Mouse (Mus musculus): ENCODE results near the gene Itpk1.

Itpk1 gene

DNA sequence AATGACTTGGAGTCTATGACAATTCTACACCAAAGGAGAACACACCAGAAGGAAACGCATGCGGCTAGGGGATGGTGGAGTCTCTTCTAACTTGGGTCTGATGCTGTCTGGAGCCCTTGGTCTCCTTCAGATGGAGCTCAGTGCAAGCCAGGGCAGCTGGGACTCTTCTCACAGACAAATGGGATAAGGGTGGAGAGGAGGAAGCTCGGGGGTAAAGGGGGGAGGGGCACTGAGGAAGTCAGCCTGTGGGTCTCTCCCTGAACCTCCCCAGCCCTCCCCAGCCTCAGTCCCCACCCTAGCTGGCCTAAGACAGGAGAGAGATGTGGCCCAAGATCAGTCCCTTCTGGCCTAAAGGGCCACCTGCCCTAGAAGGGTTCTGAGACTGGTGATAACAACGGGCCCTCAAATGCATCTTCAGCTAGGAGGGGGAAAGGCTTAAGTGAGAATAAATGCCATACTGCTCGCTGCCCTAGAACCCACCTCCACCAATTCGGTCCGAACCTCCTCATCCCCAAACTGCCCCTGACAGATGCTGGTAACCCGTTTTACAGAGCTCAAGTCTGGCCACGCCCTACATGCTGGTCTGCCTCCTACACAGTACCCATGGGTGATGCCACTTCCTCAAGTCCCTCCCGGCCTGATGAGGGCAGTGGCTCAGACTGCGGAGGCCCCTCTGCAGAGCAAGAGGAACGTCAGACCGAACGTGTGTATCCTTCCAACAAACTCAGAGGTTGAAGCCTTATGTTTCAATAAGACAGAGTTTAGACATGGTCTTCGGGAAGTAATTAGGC lies 14.8 kb downstream of the Itpk1 start:
- DNase-seq, result no peak

GRCm38 (mm10) chr12:102686321-102686720 lies 18.4 kb downstream of the Itpk1 start:
- no peak for DNase-seq

DNA sequence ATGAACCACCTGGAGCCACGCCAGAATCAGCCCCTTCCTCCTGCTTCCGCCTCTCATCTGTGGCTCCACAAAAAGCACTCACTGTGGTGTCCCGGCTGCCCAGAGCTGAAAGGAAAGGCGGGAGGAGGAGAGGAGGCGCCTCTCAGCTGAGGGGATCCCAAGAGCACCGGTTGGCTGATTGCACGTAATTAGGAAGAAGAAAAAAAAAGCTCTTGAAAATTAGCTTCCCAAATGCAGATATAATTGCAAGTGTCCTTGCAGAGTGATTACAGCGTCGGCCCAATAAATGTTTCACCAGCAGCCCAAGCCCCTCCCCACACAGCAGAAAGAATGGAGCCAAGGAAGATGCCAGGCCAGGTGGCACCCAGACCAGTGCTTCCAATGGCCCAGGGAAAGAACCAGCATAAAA lies 19.2 kb downstream of the Itpk1 start:
- no peak for DNase-seq

DNA sequence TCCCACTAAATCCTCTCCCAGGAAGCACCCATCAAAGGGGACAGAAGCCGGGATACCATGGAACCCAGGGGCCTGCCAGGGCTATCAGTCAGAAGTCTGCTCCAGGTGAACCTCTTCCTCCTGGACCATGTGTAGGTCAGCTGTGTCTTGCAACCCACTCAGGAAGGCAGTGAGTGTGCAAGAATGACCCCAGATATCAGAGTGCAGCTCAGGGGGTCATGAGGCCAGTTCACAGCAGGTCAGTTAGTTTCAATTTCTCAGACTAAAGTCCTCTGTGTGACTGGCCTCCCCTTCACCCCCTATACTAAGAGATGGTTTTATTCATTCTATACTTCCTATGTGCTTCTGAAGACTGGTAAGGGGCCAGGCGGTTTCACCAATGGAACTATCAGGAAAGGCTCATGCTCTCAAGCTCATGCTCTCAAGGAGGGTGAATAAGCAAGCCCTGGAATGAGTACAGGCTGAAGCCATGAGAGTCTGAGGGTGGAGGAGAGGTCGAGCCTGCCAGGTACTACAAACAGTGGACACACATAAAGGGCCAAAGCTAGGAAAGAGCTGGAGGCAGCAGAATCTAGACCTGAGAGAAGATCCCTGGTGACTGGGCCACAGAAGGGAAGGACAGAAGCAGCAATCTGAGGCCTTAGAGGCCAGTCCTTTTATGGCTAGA lies 19.9 kb downstream of the Itpk1 start:
- no peak for DNase-seq

GRCm38 (mm10) chr12:102683979-102684378 lies 20.8 kb downstream of the Itpk1 start:
- DNase-seq, result no peak

DNA sequence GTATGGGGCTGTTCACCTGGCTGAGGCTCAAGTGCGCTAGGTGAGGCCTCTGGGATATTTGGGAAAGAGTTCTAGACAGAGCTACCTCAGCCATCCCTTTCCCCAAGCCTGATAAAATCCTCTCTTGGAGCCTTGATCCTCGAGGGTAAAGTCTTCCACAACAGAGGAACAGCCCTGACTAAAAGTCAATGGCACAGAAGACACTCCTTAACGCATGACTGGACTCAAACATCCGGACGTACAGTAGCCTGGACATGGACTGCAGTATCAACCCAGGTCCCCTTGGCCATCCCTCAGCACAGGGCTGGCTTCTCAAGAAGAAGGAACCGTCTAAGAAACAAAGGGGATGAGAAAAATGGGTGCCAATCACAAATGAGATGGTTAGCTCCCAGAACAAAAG lies 21.3 kb downstream of the Itpk1 start:
- no peak for DNase-seq

GRCm38 (mm10) chr12:102682722-102683299 lies 21.9 kb downstream of the Itpk1 start:
- no peak for DNase-seq

DNA sequence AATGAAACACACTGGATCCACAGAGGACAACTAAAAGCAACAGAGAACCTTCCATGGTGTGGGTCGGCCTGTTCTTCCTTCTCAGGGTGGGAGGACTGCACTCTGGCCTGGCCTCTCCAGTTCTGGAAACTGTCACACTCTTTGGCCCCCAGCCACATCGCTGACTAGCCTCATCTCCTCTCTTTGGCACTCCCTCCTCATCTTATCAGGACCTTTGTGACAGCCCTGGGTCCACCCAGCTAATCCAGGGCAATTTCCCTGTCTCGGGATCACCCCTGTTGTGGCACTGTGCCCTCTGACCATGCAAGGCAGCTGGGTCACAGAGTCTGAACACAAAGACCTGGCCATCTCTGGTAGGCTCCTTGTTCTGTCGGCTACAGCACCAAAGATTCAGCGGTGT lies 22.6 kb downstream of the Itpk1 start:
- no peak for DNase-seq

GRCm38 (mm10) chr12:102681590-102681989 lies 23.1 kb downstream of the Itpk1 start:
- DNase-seq, result no peak

GRCm38 (mm10) chr12:102678820-102679219 lies 25.9 kb downstream of the Itpk1 start:
- no peak for DNase-seq

DNA sequence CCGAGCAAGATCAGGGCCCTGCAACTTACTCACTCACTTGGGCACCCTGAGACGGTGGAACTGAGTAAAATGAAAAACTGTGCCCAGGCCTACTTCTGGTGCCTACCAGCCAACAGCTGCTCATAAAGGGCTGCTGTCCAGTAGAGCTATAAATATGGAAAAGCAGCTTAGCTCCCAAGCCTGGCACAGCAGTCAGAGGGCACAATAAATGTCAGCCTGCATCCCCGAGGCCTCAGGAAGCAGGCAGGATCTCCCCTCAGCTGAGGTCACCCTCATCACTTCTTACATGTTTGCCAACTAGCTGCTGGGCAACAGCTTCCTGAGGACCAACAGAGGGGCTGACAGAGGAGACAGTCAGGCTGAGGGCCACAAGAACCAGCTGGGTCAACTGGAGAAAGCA lies 27.6 kb downstream of the Itpk1 start:
- DNase-seq, result no peak

DNA sequence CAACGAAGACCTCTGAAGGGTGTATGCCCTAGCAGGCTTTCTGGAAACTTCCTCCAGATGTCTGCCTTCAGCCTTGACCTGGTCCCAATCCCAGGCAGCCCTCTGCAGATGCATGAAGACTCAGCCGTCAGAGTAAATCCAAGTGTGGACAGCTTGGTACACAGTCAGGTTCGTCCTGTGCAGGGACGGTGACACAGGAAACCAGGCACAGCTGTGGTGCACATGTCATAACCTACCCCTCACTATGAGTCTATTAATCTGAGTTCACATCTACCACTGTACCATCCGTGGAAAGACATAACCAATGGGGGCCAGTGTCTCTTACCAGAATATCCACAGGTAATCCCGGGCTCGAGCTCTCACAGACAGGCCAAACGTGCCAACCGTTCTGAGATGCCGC lies 30.2 kb downstream of the Itpk1 start:
- no peak for DNase-seq

DNA sequence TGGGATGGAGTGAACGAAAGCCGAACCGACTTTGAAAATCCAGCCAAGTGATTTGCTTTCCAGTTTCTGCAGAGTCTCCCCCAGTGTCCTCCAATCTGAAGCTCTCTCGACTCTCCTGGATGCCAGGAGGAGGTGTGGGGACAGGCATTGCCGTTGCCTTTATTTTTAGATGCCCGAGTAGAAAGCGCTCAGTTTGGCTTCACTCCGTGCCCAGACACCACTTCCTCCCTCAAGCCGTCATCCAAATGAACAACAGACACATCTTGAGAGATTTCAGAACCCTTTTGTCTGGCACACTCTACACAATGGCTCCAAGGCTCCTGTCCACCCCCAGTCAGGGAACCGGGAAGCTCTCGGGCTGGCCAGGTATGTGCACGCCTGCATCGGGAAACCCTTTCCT lies 30.6 kb downstream of the Itpk1 start:
- DNase-seq, result no peak

GRCm38 (mm10) chr12:102672857-102673839 lies 31.6 kb downstream of the Itpk1 start:
- no peak for DNase-seq

DNA sequence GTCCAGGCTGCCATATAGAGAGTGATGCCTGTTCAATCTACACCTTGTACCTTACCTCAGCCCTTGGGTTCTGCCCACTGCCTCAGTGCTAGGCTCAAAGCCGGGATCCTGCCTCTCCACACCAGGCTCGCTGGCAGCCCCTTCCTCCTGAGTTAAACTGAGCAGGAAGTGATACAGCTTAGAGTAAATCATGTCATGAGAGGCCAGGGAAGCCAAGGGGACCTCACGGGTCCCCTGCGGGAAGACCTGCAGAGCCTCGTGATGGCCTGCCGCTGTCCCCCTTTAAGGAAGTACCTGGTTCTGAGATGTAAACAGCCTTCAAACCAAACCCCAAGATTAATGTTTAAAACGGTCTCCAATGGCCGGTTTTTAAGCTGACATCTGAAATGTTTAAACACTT lies 32.6 kb downstream of the Itpk1 start:
- DNase-seq, result no peak

DNA sequence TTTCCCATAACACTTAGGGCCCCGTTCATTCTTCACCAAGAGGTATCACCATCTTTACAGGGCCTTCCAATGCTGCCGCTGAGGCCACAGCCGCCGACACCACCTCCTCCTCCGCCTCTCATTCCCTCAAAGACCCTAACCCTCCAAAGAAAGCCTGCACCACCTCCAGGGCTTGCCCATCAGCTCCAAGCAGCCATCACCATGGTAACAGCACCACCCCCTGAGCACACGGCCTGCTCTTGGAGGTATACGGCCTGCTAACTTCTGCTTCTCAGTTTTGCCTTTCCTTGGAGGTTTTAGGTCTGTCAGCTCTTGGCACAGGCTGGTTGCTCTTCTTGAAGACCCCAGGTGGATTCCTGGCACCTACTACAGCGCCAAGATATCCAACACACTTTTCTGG lies 33.9 kb downstream of the Itpk1 start:
- no peak for DNase-seq

DNA sequence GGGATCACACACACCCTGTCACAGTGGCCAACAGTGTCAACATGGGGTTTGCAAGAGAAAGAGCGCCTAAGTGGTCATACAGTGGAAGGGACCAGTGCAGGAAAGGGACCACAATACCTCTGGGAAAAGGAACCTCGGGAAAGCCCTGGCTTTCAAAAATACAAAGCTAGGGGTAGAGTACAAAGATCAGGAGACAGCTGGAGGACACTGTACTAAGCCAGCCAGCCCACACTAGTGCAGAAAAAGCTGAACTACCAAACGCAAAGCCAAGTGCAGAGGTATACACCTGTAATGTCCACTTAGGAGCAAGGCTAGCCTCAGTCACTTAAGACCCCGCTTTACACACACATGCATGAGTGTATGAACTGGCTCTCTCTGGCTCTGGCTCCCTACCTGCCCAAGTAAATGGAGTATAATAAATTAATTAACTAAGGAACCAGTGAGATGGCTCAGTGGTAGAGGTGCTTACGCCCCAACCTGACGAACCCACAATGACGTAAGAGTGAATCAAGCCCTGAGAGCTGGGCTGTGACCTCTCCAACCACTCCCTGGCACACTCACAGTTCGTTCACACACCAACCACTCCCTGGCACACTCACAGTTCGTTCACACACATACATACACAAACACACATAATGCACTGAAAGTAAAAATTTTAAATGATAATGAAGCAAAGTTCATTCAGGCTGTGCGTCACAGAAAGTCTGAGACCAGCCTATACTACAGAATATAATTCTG lies 39.1 kb downstream of the Itpk1 start:
- no peak for DNase-seq

GRCm38 (mm10) chr12:102664052-102664448 lies 40.7 kb downstream of the Itpk1 start:
- DNase-seq, result no peak

DNA sequence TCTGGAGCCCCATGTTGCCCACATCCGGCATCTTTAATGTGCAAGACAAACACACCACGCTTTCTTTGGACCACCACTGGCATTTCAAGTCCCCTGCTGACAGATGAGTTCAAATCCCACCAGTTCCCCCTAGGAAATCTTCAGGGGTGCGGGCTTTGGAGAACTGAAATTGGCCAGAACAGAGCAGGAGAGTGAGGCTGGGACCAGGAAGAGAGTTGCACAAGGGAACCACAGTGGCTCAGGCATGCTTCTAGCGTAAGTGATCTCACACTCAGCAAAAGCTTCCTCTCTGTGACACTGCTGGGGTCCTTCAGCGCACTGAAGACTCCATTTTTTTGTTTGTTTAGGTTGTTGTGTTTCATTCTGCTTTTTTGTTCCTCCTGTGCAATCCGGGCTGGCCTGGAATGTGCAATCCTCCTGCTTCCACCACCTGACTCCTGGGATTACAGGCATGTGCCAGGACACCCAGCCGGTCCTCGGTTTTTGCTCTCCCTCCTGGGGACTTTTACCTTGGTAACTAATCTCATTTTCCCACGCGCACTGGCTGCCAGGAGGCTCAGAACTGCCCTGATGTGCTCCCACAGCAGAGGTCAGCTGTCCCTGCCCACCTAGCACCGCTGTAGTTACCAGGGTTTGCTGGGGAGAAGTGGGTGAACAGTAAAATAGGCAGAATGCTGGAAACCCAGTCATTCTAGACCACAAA lies 41.2 kb downstream of the Itpk1 start:
- no peak for DNase-seq

- DNase-seq, result no peak
These were observed 43.0 kb downstream of the Itpk1 start for GRCm38 (mm10) chr12:102661772-102662171.

DNA sequence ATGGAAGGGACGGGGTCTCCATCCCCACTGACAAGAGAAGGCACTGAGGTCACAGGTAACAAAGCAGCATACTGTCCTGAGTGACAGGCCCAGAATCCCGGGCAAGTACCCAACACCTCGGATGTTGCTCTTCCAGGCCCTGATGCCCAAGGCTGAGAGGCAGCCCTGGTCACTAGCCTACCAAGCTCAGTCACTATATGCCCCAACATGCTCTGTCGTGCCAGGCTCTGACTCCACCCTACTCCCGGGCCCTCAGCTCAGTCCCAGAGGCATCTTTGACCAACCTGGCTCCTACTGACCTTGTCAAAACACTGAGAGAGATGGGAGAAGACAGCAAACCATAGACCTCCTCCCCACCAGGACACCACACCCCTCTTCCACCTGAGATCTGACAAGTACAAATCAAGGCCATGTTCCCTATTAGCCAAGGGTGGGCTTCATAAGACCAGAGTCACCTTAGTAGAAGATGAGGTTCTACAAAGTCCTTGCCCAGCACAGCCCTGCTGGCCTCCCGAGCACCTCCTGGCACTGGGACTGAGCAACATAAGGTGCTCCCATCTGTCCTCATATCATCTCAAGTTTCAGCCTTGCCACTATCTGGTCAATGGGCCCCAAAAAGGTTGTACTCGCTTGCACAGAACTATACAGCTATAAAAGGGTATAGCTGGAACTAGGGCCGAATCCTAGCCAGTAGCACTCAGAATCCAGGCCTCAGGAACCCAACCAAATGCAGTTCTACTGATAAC lies 43.7 kb downstream of the Itpk1 start:
- no peak for DNase-seq
